Mouse (Mus musculus): ENCODE measurements around the gene Pigk. TPM values are rescaled to one million over a fixed set of nuclear protein-coding genes. Genes with fewer than 3 reads are reported as not detected.

Gene Pigk
- polyA plus RNA-seq, 1 experiment from 2014 or later: 40.3 TPM

DNA sequence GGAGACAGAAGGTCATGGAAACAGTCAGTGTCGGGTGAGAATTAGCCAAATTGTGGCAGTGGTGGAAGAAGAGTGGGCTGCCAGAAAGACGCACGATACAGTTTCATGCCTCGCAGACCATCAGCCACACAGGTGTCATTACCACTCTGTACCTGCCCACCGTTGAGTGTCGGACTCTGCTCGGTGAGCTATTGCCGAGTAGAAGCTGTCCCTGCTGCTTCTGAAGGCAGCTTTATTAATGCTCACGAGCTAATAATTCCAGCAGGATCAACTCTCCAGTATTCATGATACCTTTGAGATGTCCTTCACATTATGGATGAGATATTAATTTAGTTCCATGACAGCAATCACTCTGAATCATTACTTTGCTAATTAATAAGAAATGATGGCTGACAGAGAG, 118.1 kb downstream of the Pigk start:
- no peak overlapping the region for H3K27ac ChIP-seq (ENCODE audit: low read length)
- ATAC-seq (replicated peaks; ENCODE audit: extremely low read depth, insufficient read depth, low FRiP score): no peak
- H3K9me3 ChIP-seq (replicated peaks; ENCODE audit: control insufficient read depth, low read length): 0 out of 2 replicates have a peak, but pooled peaks cover 5% of the 10 kb centered on the region
- no peak overlapping the region for H3K4me2 ChIP-seq (ENCODE audit: low read depth, low read length)
- no peaks in the 10 kb centered on the region for H3K36me3 ChIP-seq (ENCODE audit: control insufficient read depth, insufficient read depth)
- H3K4me3 ChIP-seq (ENCODE audit: low read length): no peak overlapping the region
- H3K4me1 ChIP-seq (ENCODE audit: control insufficient read depth, insufficient read depth, low read length): no peaks in the 10 kb centered on the region
- 83% methylated on average over 9 of the region's 9 CpGs for WGBS
- H3K9ac ChIP-seq (ENCODE audit: low read length): no peak overlapping the region
- no peaks in the 10 kb centered on the region for H3K27me3 ChIP-seq (ENCODE audit: control insufficient read depth, insufficient read depth, low read length)

- Histone ChIP-seq H3K27ac (ENCODE audit: low read length) (no peak overlapping the region), H3K9ac (ENCODE audit: low read length) (no peak overlapping the region), H3K4me2 (ENCODE audit: low read depth, low read length) (no peak overlapping the region), H3K4me1 (ENCODE audit: control insufficient read depth, insufficient read depth, low read length) (no peaks in the 10 kb centered on the region), H3K36me3 (ENCODE audit: control insufficient read depth, insufficient read depth) (no peaks in the 10 kb centered on the region), H3K4me3 (ENCODE audit: low read length) (no peak overlapping the region), H3K9me3 (replicated peaks; ENCODE audit: control insufficient read depth, low read length) (0 out of 2 replicates have a peak, but pooled peaks cover 5% of the 10 kb centered on the region), H3K27me3 (ENCODE audit: control insufficient read depth, insufficient read depth, low read length) (no peaks in the 10 kb centered on the region)
- ATAC-seq (replicated peaks; ENCODE audit: extremely low read depth, insufficient read depth, low FRiP score): no peak
- WGBS: 90% methylated on average over 4 of the region's 4 CpGs
Measured at GRCm38 (mm10) chr3:152832436-152832835, 118.5 kb downstream of the Pigk start.

DNA sequence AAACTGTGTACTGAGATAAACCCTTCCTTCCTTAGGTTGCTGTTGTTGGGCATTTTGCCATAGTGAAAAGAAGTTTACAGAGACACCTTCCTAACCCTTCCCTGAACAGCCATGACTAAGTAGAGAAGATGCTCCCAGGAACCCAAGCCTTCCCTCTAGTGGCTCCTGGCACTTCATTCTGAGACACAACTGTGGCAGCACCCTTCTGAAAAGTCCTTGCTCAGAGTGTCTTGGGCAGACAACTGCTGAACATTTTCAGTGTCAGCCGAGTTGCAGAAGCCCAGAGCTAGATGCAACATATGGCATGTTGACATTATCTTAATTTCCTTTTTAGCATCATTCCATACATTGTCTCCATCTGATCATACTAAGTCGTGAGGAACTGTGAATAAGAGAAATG, 123.5 kb downstream of the Pigk start:
- WGBS: 62% methylated on average over 2 of the region's 2 CpGs
- no peaks in the 10 kb centered on the region for H3K36me3 ChIP-seq (ENCODE audit: control insufficient read depth, insufficient read depth)
- no peak overlapping the region for H3K4me3 ChIP-seq (ENCODE audit: low read length)
- H3K4me2 ChIP-seq (ENCODE audit: low read depth, low read length): no peak overlapping the region
- no peaks in the 10 kb centered on the region for H3K27me3 ChIP-seq (ENCODE audit: control insufficient read depth, insufficient read depth, low read length)
- H3K4me1 ChIP-seq (ENCODE audit: control insufficient read depth, insufficient read depth, low read length): no peaks in the 10 kb centered on the region
- H3K27ac ChIP-seq (ENCODE audit: low read length): no peak overlapping the region
- no peak overlapping the region for H3K9ac ChIP-seq (ENCODE audit: low read length)
- 0 out of 2 replicates have a peak, but pooled peaks cover 5% of the 10 kb centered on the region for H3K9me3 ChIP-seq (replicated peaks; ENCODE audit: control insufficient read depth, low read length)
- no peak for ATAC-seq (replicated peaks; ENCODE audit: extremely low read depth, insufficient read depth, low FRiP score)

DNA sequence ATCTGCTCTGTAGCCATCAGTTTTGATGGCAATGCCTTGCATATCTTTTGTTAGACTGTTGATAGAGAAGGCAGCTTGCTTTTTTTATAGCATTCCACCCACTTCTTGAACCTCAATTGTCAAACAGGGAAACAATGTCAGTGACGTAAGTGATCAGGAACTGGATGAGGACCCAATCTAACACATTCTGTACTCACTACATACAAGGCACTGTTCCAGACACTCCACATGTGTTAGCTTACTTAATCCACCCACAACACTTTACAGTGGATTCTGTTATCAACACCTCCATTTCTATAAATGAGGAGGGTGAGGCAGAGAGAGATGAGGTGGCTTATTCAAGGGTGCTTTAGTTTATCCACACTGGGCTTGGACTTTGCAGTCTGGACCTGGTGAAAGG, 124.0 kb downstream of the Pigk start:
- no peaks in the 10 kb centered on the region for H3K36me3 ChIP-seq (ENCODE audit: control insufficient read depth, insufficient read depth)
- no peak overlapping the region for H3K4me3 ChIP-seq (ENCODE audit: low read length)
- WGBS: 68% methylated on average over 1 of the region's 1 CpGs
- no peak for ATAC-seq (replicated peaks; ENCODE audit: extremely low read depth, insufficient read depth, low FRiP score)
- no peaks in the 10 kb centered on the region for H3K4me1 ChIP-seq (ENCODE audit: control insufficient read depth, insufficient read depth, low read length)
- H3K27ac ChIP-seq (ENCODE audit: low read length): no peak overlapping the region
- H3K9me3 ChIP-seq (replicated peaks; ENCODE audit: control insufficient read depth, low read length): 0 out of 2 replicates have a peak, but pooled peaks cover 5% of the 10 kb centered on the region
- no peaks in the 10 kb centered on the region for H3K27me3 ChIP-seq (ENCODE audit: control insufficient read depth, insufficient read depth, low read length)
- H3K9ac ChIP-seq (ENCODE audit: low read length): no peak overlapping the region
- no peak overlapping the region for H3K4me2 ChIP-seq (ENCODE audit: low read depth, low read length)

GRCm38 (mm10) chr3:152841264-152841663, 127.4 kb downstream of the Pigk start:
- no peak overlapping the region for H3K4me2 ChIP-seq (ENCODE audit: low read depth, low read length)
- H3K4me3 ChIP-seq (ENCODE audit: low read length): no peak overlapping the region
- no peak for ATAC-seq (replicated peaks; ENCODE audit: extremely low read depth, insufficient read depth, low FRiP score)
- H3K4me1 ChIP-seq (ENCODE audit: control insufficient read depth, insufficient read depth, low read length): no peaks in the 10 kb centered on the region
- 63% methylated on average over 6 of the region's 6 CpGs for WGBS
- no peaks in the 10 kb centered on the region for H3K27me3 ChIP-seq (ENCODE audit: control insufficient read depth, insufficient read depth, low read length)
- no peaks in the 10 kb centered on the region for H3K9me3 ChIP-seq (replicated peaks; ENCODE audit: control insufficient read depth, low read length)
- no peaks in the 10 kb centered on the region for H3K36me3 ChIP-seq (ENCODE audit: control insufficient read depth, insufficient read depth)
- H3K9ac ChIP-seq (ENCODE audit: low read length): no peak overlapping the region
- no peak overlapping the region for H3K27ac ChIP-seq (ENCODE audit: low read length)

DNA sequence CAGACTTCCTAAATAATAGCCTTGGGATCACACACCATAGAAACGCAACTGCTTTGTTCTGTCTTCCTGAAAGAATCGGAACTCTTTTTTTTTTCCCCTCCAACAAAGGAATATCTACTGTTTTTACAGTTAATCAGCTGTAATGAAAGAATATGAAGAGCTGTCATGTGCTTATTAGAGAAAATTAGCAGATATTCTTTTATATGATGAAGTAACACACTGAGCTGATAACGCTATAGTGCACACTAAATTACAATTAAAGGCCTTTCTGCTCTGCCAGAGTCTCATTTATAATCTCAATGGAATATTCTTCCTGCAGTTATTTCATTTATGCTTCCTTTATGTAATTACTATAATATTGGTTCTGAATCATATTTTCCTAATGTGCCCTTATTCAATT, 128.7 kb downstream of the Pigk start:
- Histone ChIP-seq H3K9ac (ENCODE audit: low read length) (no peak overlapping the region), H3K4me1 (ENCODE audit: control insufficient read depth, insufficient read depth, low read length) (no peaks in the 10 kb centered on the region), H3K27me3 (ENCODE audit: control insufficient read depth, insufficient read depth, low read length) (no peaks in the 10 kb centered on the region), H3K36me3 (ENCODE audit: control insufficient read depth, insufficient read depth) (no peaks in the 10 kb centered on the region), H3K4me2 (ENCODE audit: low read depth, low read length) (no peak overlapping the region), H3K9me3 (replicated peaks; ENCODE audit: control insufficient read depth, low read length) (no peaks in the 10 kb centered on the region), H3K27ac (ENCODE audit: low read length) (no peak overlapping the region), H3K4me3 (ENCODE audit: low read length) (no peak overlapping the region)
- 67% methylated on average over 3 of the region's 3 CpGs for WGBS
- no peak for ATAC-seq (replicated peaks; ENCODE audit: extremely low read depth, insufficient read depth, low FRiP score)

GRCm38 (mm10) chr3:152843925-152844324, 130.0 kb downstream of the Pigk start:
- Histone ChIP-seq H3K27ac (ENCODE audit: low read length) (no peak overlapping the region), H3K4me2 (ENCODE audit: low read depth, low read length) (no peak overlapping the region), H3K4me1 (ENCODE audit: control insufficient read depth, insufficient read depth, low read length) (no peaks in the 10 kb centered on the region), H3K9me3 (replicated peaks; ENCODE audit: control insufficient read depth, low read length) (no peaks in the 10 kb centered on the region), H3K4me3 (ENCODE audit: low read length) (no peak overlapping the region), H3K9ac (ENCODE audit: low read length) (no peak overlapping the region), H3K36me3 (ENCODE audit: control insufficient read depth, insufficient read depth) (no peaks in the 10 kb centered on the region), H3K27me3 (ENCODE audit: control insufficient read depth, insufficient read depth, low read length) (no peaks in the 10 kb centered on the region)
- no peak for ATAC-seq (replicated peaks; ENCODE audit: extremely low read depth, insufficient read depth, low FRiP score)

- no peak overlapping the region for H3K4me2 ChIP-seq (ENCODE audit: low read depth, low read length)
- no peaks in the 10 kb centered on the region for H3K4me1 ChIP-seq (ENCODE audit: control insufficient read depth, insufficient read depth, low read length)
- 48% methylated on average over 12 of the region's 12 CpGs for WGBS
- no peaks in the 10 kb centered on the region for H3K9me3 ChIP-seq (replicated peaks; ENCODE audit: control insufficient read depth, low read length)
- H3K4me3 ChIP-seq (ENCODE audit: low read length): no peak overlapping the region
- H3K36me3 ChIP-seq (ENCODE audit: control insufficient read depth, insufficient read depth): no peaks in the 10 kb centered on the region
- H3K27me3 ChIP-seq (ENCODE audit: control insufficient read depth, insufficient read depth, low read length): no peaks in the 10 kb centered on the region
- H3K9ac ChIP-seq (ENCODE audit: low read length): no peak overlapping the region
- no peak for ATAC-seq (replicated peaks; ENCODE audit: extremely low read depth, insufficient read depth, low FRiP score)
- H3K27ac ChIP-seq (ENCODE audit: low read length): no peak overlapping the region
Measured at GRCm38 (mm10) chr3:152855006-152855614, 141.2 kb downstream of the Pigk start.

- H3K9me3 ChIP-seq (replicated peaks; ENCODE audit: control insufficient read depth, low read length): no peaks in the 10 kb centered on the region
- WGBS: 61% methylated on average over 10 of the region's 10 CpGs
- no peak overlapping the region for H3K27ac ChIP-seq (ENCODE audit: low read length)
- no peak overlapping the region for H3K9ac ChIP-seq (ENCODE audit: low read length)
- no peak overlapping the region for H3K4me3 ChIP-seq (ENCODE audit: low read length)
- no peak overlapping the region for H3K4me2 ChIP-seq (ENCODE audit: low read depth, low read length)
- no peaks in the 10 kb centered on the region for H3K4me1 ChIP-seq (ENCODE audit: control insufficient read depth, insufficient read depth, low read length)
- no peak for ATAC-seq (replicated peaks; ENCODE audit: extremely low read depth, insufficient read depth, low FRiP score)
- no peaks in the 10 kb centered on the region for H3K27me3 ChIP-seq (ENCODE audit: control insufficient read depth, insufficient read depth, low read length)
- H3K36me3 ChIP-seq (ENCODE audit: control insufficient read depth, insufficient read depth): no peaks in the 10 kb centered on the region
Measured at GRCm38 (mm10) chr3:152856095-152856494, 142.2 kb downstream of the Pigk start.
